Mouse (Mus musculus) liver, embryonic 12.5 days (tissue): ENCODE results near the gene Btbd16. TPM values are rescaled to one million over a fixed set of nuclear protein-coding genes. Genes with fewer than 3 reads are reported as not detected.
A peak's percentile ranks its signal among the peaks of the same experiment; 100 is the strongest.

ENCODE experiments used
- ATAC-seq: fragments of 200-750 bp; cut with Nextera tagmentation; 2 replicates; pipeline ENCODE4 v1.8.0; 2017; ENCODE audit warnings: moderate number of reproducible peaks, mild to moderate bottlenecking, moderate library complexity
- H3K27ac ChIP-seq: fragments of 300-500 bp; sonication (generic); 2 replicates; pipeline ENCODE4 v1.5.1; 2016; ENCODE audit warnings: mild to moderate bottlenecking
- H3K27me3 ChIP-seq: fragments of 300-500 bp; sonication (generic); replicated peaks from 2 replicates; pipeline ENCODE4 v1.6.1; 2016; ENCODE audit warnings: mild to moderate bottlenecking, moderate library complexity
- H3K36me3 ChIP-seq: fragments of 300-500 bp; sonication (generic); 2 replicates; pipeline ENCODE4 v1.6.1; 2016; ENCODE audit warnings: mild to moderate bottlenecking, moderate library complexity
- H3K4me1 ChIP-seq: fragments of 300-500 bp; sonication (generic); 2 replicates; pipeline ENCODE4 v1.6.1; 2016
- H3K4me2 ChIP-seq: fragments of 300-500 bp; sonication (generic); 2 replicates; pipeline ENCODE4 v1.6.1; 2016; ENCODE audit warnings: mild to moderate bottlenecking, moderate library complexity
- H3K4me3 ChIP-seq: fragments of 300-500 bp; sonication (generic); 2 replicates; pipeline ENCODE4 v1.5.1; 2016; ENCODE audit warnings: mild to moderate bottlenecking, moderate library complexity
- H3K9ac ChIP-seq: fragments of 300-500 bp; sonication (generic); 2 replicates; pipeline ENCODE4 v1.6.1; 2016; ENCODE audit warnings: mild to moderate bottlenecking, moderate library complexity
- H3K9me3 ChIP-seq: fragments of 300-500 bp; sonication (generic); replicated peaks from 2 replicates; pipeline ENCODE4 v1.6.1; 2016; ENCODE audit warnings: mild to moderate bottlenecking, moderate library complexity
- WGBS: fragments of 180-500 bp; shearing (Covaris S2); methylation state at CpG from one replicate; pipeline ENCODE4 v1.1.7; 2016; ENCODE audit not compliant: insufficient replicate concordance; 5-methylcytosine and 5-hydroxymethylcytosine counted together
- polyA plus RNA-seq: library from polyadenylated mRNA; unstranded; fragments of >200 nt; fragmentation: Nextera tagmentation; extraction: Ambion mirVana; gene quantifications from 2 replicates; pipeline ENCODE4 v1.2.1, GENCODE M21; 2016

The Btbd16 gene
- polyA plus RNA-seq, 1 experiment from 2014 or later, result not detected

GRCm38 (mm10) chr7:130780866-130781419 is 7.1 kb downstream of the Btbd16 start:
- peaks cover 19% of the 10 kb centered on the region for H3K27me3 ChIP-seq
- 40% methylated on average over 5 of the region's 5 CpGs for WGBS
- H3K4me1 ChIP-seq, result no peaks in the 10 kb centered on the region
- no peak overlapping the region for H3K9ac ChIP-seq
- H3K4me3 ChIP-seq, result no peak overlapping the region
- no peak overlapping the region for H3K4me2 ChIP-seq
- no peak for ATAC-seq
- H3K9me3 ChIP-seq, result no peaks in the 10 kb centered on the region
- no peaks in the 10 kb centered on the region for H3K36me3 ChIP-seq
- no peak overlapping the region for H3K27ac ChIP-seq

GRCm38 (mm10) chr7:130782501-130783050 is 8.7 kb downstream of the Btbd16 start:
- WGBS, result 59% methylated on average over 5 of the region's 5 CpGs
- H3K27ac ChIP-seq, result no peak overlapping the region

GRCm38 (mm10) chr7:130785923-130786575 is 12.2 kb downstream of the Btbd16 start:
- 76% methylated on average over 12 of the region's 12 CpGs for WGBS
- ATAC-seq, result no peak
- H3K9me3 ChIP-seq, result no peaks in the 10 kb centered on the region
- no peak overlapping the region for H3K4me3 ChIP-seq
- no peak overlapping the region for H3K9ac ChIP-seq
- H3K27me3 ChIP-seq, result peaks cover 15% of the 10 kb centered on the region
- H3K4me2 ChIP-seq, result no peak overlapping the region
- no peak overlapping the region for H3K27ac ChIP-seq
- 0 out of 2 replicates have a peak, but pooled peaks cover 3% of the 10 kb centered on the region for H3K4me1 ChIP-seq
- H3K36me3 ChIP-seq, result no peaks in the 10 kb centered on the region

More at GRCm38 (mm10) chr7:130782501-130783050, 8.7 kb downstream of the Btbd16 start:
- no peak overlapping the region for H3K9ac ChIP-seq
- peaks cover 19% of the 10 kb centered on the region for H3K27me3 ChIP-seq
- no peaks in the 10 kb centered on the region for H3K9me3 ChIP-seq
- H3K4me2 ChIP-seq, result no peak overlapping the region
- no peak overlapping the region for H3K4me3 ChIP-seq
- no peaks in the 10 kb centered on the region for H3K36me3 ChIP-seq
- H3K4me1 ChIP-seq, result 0 out of 2 replicates have a peak, but pooled peaks cover 3% of the 10 kb centered on the region
- no peak for ATAC-seq

GRCm38 (mm10) chr7:130786708-130787107 is 12.8 kb downstream of the Btbd16 start:
- ATAC-seq, result no peak
- Histone ChIP-seq H3K36me3 (no peaks in the 10 kb centered on the region), H3K27ac (no peak overlapping the region), H3K4me2 (no peak overlapping the region), H3K4me3 (no peak overlapping the region), H3K4me1 (0 out of 2 replicates have a peak, but pooled peaks cover 3% of the 10 kb centered on the region), H3K9ac (no peak overlapping the region), H3K9me3 (no peaks in the 10 kb centered on the region), H3K27me3 (peaks cover 15% of the 10 kb centered on the region)
- WGBS, result 51% methylated on average over 5 of the region's 5 CpGs

GRCm38 (mm10) chr7:130787537-130787936 is 13.7 kb downstream of the Btbd16 start:
- 0 out of 2 replicates have a peak, but pooled peaks cover 3% of the 10 kb centered on the region for H3K4me1 ChIP-seq
- no peaks in the 10 kb centered on the region for H3K9me3 ChIP-seq
- 62% methylated on average over 4 of the region's 4 CpGs for WGBS
- H3K27ac ChIP-seq, result no peak overlapping the region
- H3K4me3 ChIP-seq, result no peak overlapping the region
- H3K9ac ChIP-seq, result no peak overlapping the region
- H3K36me3 ChIP-seq, result no peaks in the 10 kb centered on the region
- peak; percentile 46; the same call in 1 of the 2 replicates for ATAC-seq
- H3K4me2 ChIP-seq, result no peak overlapping the region
- H3K27me3 ChIP-seq, result peaks cover 14% of the 10 kb centered on the region

GRCm38 (mm10) chr7:130788950-130789349 is 15.1 kb downstream of the Btbd16 start:
- ATAC-seq, result no peak

GRCm38 (mm10) chr7:130789456-130789855 is 15.6 kb downstream of the Btbd16 start:
- no peaks in the 10 kb centered on the region for H3K36me3 ChIP-seq
- WGBS, result 73% methylated on average over 7 of the region's 7 CpGs
- no peak for ATAC-seq
- no peak overlapping the region for H3K4me2 ChIP-seq
- no peak overlapping the region for H3K4me3 ChIP-seq
- peaks cover 4% of the 10 kb centered on the region for H3K27me3 ChIP-seq
- H3K9me3 ChIP-seq, result no peaks in the 10 kb centered on the region
- H3K4me1 ChIP-seq, result 0 out of 2 replicates have a peak, but pooled peaks cover 3% of the 10 kb centered on the region
- H3K27ac ChIP-seq, result no peak overlapping the region
- H3K9ac ChIP-seq, result no peak overlapping the region

More at GRCm38 (mm10) chr7:130788950-130789349, 15.1 kb downstream of the Btbd16 start:
- no peaks in the 10 kb centered on the region for H3K36me3 ChIP-seq
- peaks cover 8% of the 10 kb centered on the region for H3K27me3 ChIP-seq
- H3K9ac ChIP-seq, result no peak overlapping the region
- H3K4me3 ChIP-seq, result no peak overlapping the region
- no peak overlapping the region for H3K4me2 ChIP-seq
- 0 out of 2 replicates have a peak, but pooled peaks cover 3% of the 10 kb centered on the region for H3K4me1 ChIP-seq
- WGBS, result 77% methylated on average over 3 of the region's 3 CpGs
- H3K27ac ChIP-seq, result no peak overlapping the region
- no peaks in the 10 kb centered on the region for H3K9me3 ChIP-seq

GRCm38 (mm10) chr7:130793671-130794070 is 19.8 kb downstream of the Btbd16 start:
- ATAC-seq, result no peak
- H3K4me2 ChIP-seq, result no peak overlapping the region
- WGBS, result 64% methylated on average over 9 of the region's 9 CpGs
- no peaks in the 10 kb centered on the region for H3K9me3 ChIP-seq
- no peak overlapping the region for H3K9ac ChIP-seq
- H3K4me1 ChIP-seq, result no peaks in the 10 kb centered on the region
- no peak overlapping the region for H3K4me3 ChIP-seq
- H3K27ac ChIP-seq, result no peak overlapping the region
- H3K36me3 ChIP-seq, result no peaks in the 10 kb centered on the region
- no peaks in the 10 kb centered on the region; the same call in 1 of the 2 replicates for H3K27me3 ChIP-seq

GRCm38 (mm10) chr7:130796786-130797185 is 22.9 kb downstream of the Btbd16 start:
- no peak for ATAC-seq
- no peaks in the 10 kb centered on the region; the same call in 1 of the 2 replicates for H3K27me3 ChIP-seq
- peaks cover 4% of the 10 kb centered on the region; the same call in 1 of the 2 replicates for H3K4me1 ChIP-seq
- H3K36me3 ChIP-seq, result no peaks in the 10 kb centered on the region
- no peak overlapping the region for H3K9ac ChIP-seq
- WGBS, result 52% methylated on average over 8 of the region's 8 CpGs
- no peak overlapping the region for H3K4me3 ChIP-seq
- no peaks in the 10 kb centered on the region for H3K9me3 ChIP-seq
- H3K4me2 ChIP-seq, result no peak overlapping the region
- no peak overlapping the region for H3K27ac ChIP-seq

- H3K9ac ChIP-seq, result no peak overlapping the region
- H3K27me3 ChIP-seq, result no peaks in the 10 kb centered on the region; the same call in 1 of the 2 replicates
- peaks cover 4% of the 10 kb centered on the region; the same call in 1 of the 2 replicates for H3K4me1 ChIP-seq
- no peak overlapping the region for H3K27ac ChIP-seq
- ATAC-seq, result no peak
- 75% methylated on average over 6 of the region's 6 CpGs for WGBS
- no peak overlapping the region for H3K4me2 ChIP-seq
- H3K36me3 ChIP-seq, result no peaks in the 10 kb centered on the region
- H3K9me3 ChIP-seq, result no peaks in the 10 kb centered on the region
- no peak overlapping the region for H3K4me3 ChIP-seq
Observed at GRCm38 (mm10) chr7:130797524-130797923, 23.7 kb downstream of the Btbd16 start.

- H3K9ac ChIP-seq, result no peak overlapping the region
- H3K9me3 ChIP-seq, result no peaks in the 10 kb centered on the region
- no peaks in the 10 kb centered on the region for H3K36me3 ChIP-seq
- H3K4me1 ChIP-seq, result peaks cover 4% of the 10 kb centered on the region; the same call in 1 of the 2 replicates
- 59% methylated on average over 10 of the region's 10 CpGs for WGBS
- H3K4me2 ChIP-seq, result no peak overlapping the region
- H3K27ac ChIP-seq, result no peak overlapping the region
- H3K27me3 ChIP-seq, result no peaks in the 10 kb centered on the region
- ATAC-seq, result peak; percentile 61
- no peak overlapping the region for H3K4me3 ChIP-seq
Observed at GRCm38 (mm10) chr7:130799418-130799817, 25.5 kb downstream of the Btbd16 start.

- H3K36me3 ChIP-seq, result no peaks in the 10 kb centered on the region
- no peaks in the 10 kb centered on the region for H3K9me3 ChIP-seq
- no peak overlapping the region for H3K27ac ChIP-seq
- H3K4me2 ChIP-seq, result no peak overlapping the region
- no peak overlapping the region for H3K9ac ChIP-seq
- 52% methylated on average over 4 of the region's 4 CpGs for WGBS
- ATAC-seq, result no peak
- no peaks in the 10 kb centered on the region; the same call in 1 of the 2 replicates for H3K27me3 ChIP-seq
- peaks cover 4% of the 10 kb centered on the region; the same call in 1 of the 2 replicates for H3K4me1 ChIP-seq
- no peak overlapping the region for H3K4me3 ChIP-seq
Observed at GRCm38 (mm10) chr7:130800681-130801080, 26.8 kb downstream of the Btbd16 start.
